Mouse (Mus musculus): ENCODE measurements at regions not wholly inside any gene's neighbourhood (a gene's known extent, or its start where the extent isn't known, plus 50 kb on each side); places are given as distances from the start of the nearest gene placed in this dataset.

DNA sequence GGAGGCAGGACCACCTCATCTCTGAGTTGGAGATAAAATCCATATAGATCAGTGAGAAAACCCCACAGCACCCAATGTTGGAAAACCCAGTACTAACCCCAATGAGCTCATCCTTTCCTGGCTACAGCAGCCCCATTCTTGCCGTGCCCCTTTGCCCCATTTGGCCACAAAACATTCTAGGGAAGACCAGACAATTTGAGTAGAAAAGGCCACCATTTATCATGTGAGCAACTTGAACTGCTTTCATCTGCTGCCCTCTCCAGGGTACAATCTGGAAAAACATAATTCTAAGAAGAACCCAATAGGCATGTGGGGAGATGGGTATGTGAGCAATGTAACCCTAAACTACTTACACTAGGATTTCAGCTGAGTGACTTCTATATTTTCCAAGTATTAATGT lies 274.7 kb downstream of the Tex13c3 start:
- no peak for ATAC-seq (ENCODE audit: low FRiP score)
- Histone ChIP-seq H3K4me2 (no peak overlapping the region), H3K27ac (ENCODE audit: low read depth, low read length) (no peak overlapping the region), H3K36me3 (ENCODE audit: control insufficient read depth, insufficient read depth, low read length) (no peaks in the 10 kb centered on the region), H3K9ac (ENCODE audit: low read length) (no peak overlapping the region), H3K4me1 (ENCODE audit: control insufficient read depth, insufficient read depth, low read length) (no peaks in the 10 kb centered on the region), H3K4me3 (ENCODE audit: low read depth, low read length) (no peak overlapping the region), H3K27me3 (ENCODE audit: control insufficient read depth, insufficient read depth, low read length) (no peaks in the 10 kb centered on the region), H3K9me3 (ENCODE audit: control insufficient read depth, low read length) (no peaks in the 10 kb centered on the region)
- DNase-seq (ENCODE audit: low spot score, missing footprints): no peak
- WGBS: 89% methylated on average over 1 of the region's 1 CpGs

- Histone ChIP-seq H3K9me3 (ENCODE audit: control insufficient read depth, low read length) (no peaks in the 10 kb centered on the region), H3K4me1 (ENCODE audit: control insufficient read depth, insufficient read depth, low read length) (no peaks in the 10 kb centered on the region), H3K27ac (ENCODE audit: low read depth, low read length) (no peak overlapping the region), H3K27me3 (ENCODE audit: control insufficient read depth, insufficient read depth, low read length) (no peaks in the 10 kb centered on the region), H3K9ac (ENCODE audit: low read length) (no peak overlapping the region), H3K4me3 (ENCODE audit: low read depth, low read length) (no peak overlapping the region), H3K4me2 (no peak overlapping the region), H3K36me3 (ENCODE audit: control insufficient read depth, insufficient read depth, low read length) (no peaks in the 10 kb centered on the region)
- DNase-seq (ENCODE audit: low spot score, missing footprints) (no peak), ATAC-seq (ENCODE audit: low FRiP score) (no peak)
- 92% methylated on average over 1 of the region's 1 CpGs for WGBS
Measured at GRCm38 (mm10) chrX:19202542-19202941, 278.6 kb downstream of the Tex13c3 start.

DNA sequence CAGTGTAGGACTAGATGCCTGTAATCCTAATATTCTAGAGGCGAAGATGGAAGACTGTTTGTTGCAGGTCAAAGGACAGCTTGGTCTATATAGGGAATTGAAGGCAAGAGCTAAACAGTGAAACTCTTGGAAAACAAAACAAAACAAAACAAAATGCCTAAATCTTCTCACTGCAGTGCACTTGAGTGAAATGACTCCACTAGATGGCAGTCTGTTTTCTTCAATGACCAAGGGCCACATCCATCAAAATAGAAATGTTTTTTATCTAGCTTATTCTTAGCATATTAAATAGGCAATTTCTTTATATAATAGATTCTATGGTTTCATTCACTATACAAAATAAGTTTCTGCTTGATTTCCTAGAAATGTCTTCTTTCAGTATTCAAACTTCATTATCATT lies 279.7 kb downstream of the Tex13c3 start:
- 86% methylated on average over 1 of the region's 1 CpGs for WGBS
- H3K27ac ChIP-seq (ENCODE audit: low read depth, low read length): no peak overlapping the region
- no peak overlapping the region for H3K4me3 ChIP-seq (ENCODE audit: low read depth, low read length)
- H3K4me2 ChIP-seq: no peak overlapping the region
- H3K4me1 ChIP-seq (ENCODE audit: control insufficient read depth, insufficient read depth, low read length): no peaks in the 10 kb centered on the region
- DNase-seq (ENCODE audit: low spot score, missing footprints): no peak
- no peaks in the 10 kb centered on the region for H3K9me3 ChIP-seq (ENCODE audit: control insufficient read depth, low read length)
- ATAC-seq (ENCODE audit: low FRiP score): no peak
- no peaks in the 10 kb centered on the region for H3K27me3 ChIP-seq (ENCODE audit: control insufficient read depth, insufficient read depth, low read length)
- no peaks in the 10 kb centered on the region for H3K36me3 ChIP-seq (ENCODE audit: control insufficient read depth, insufficient read depth, low read length)
- H3K9ac ChIP-seq (ENCODE audit: low read length): no peak overlapping the region

GRCm38 (mm10) chrX:19199531-19199930 lies 281.6 kb downstream of the Tex13c3 start:
- ATAC-seq (ENCODE audit: low FRiP score): no peak
- Histone ChIP-seq H3K4me2 (no peak overlapping the region), H3K27ac (ENCODE audit: low read depth, low read length) (no peak overlapping the region), H3K9me3 (ENCODE audit: control insufficient read depth, low read length) (no peaks in the 10 kb centered on the region), H3K4me3 (ENCODE audit: low read depth, low read length) (no peak overlapping the region), H3K9ac (ENCODE audit: low read length) (no peak overlapping the region), H3K27me3 (ENCODE audit: control insufficient read depth, insufficient read depth, low read length) (no peaks in the 10 kb centered on the region), H3K4me1 (ENCODE audit: control insufficient read depth, insufficient read depth, low read length) (no peaks in the 10 kb centered on the region), H3K36me3 (ENCODE audit: control insufficient read depth, insufficient read depth, low read length) (no peaks in the 10 kb centered on the region)
- 85% methylated on average over 3 of the region's 3 CpGs for WGBS
- DNase-seq (ENCODE audit: low spot score, missing footprints): no peak

DNA sequence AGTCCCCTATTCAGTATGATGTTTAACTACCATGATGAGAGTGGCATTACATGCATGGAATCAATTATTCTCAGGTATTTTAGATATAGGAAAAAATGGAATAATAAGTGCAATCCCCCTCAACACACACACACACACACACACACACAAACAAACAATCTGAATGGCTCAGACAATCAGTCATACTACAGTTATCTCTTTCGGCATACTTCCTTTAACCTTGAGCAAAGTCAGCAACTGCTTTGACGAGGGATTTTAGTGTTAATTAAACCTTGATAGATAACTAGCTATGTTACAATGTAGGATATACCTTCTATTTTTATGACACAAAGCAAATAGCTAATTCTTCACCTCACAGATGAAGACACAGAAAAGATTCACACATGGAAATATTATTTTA lies 312.1 kb downstream of the Tex13c3 start:
- no peak for DNase-seq (ENCODE audit: low spot score, missing footprints)
- Histone ChIP-seq H3K36me3 (ENCODE audit: control insufficient read depth, insufficient read depth, low read length) (no peaks in the 10 kb centered on the region), H3K4me1 (ENCODE audit: control insufficient read depth, insufficient read depth, low read length) (no peaks in the 10 kb centered on the region), H3K27me3 (ENCODE audit: control insufficient read depth, insufficient read depth, low read length) (no peaks in the 10 kb centered on the region), H3K9ac (ENCODE audit: low read length) (no peak overlapping the region), H3K27ac (ENCODE audit: low read depth, low read length) (no peak overlapping the region), H3K4me3 (ENCODE audit: low read depth, low read length) (no peak overlapping the region), H3K4me2 (no peak overlapping the region), H3K9me3 (ENCODE audit: control insufficient read depth, low read length) (no peaks in the 10 kb centered on the region)
- ATAC-seq (ENCODE audit: low FRiP score): no peak
- WGBS: 89% methylated on average over 2 of the region's 2 CpGs

GRCm38 (mm10) chrX:19168546-19168945 lies 312.6 kb downstream of the Tex13c3 start:
- DNase-seq (ENCODE audit: low spot score, missing footprints) (no peak), ATAC-seq (ENCODE audit: low FRiP score) (no peak)
- Histone ChIP-seq H3K27me3 (ENCODE audit: control insufficient read depth, insufficient read depth, low read length) (no peaks in the 10 kb centered on the region), H3K9me3 (ENCODE audit: control insufficient read depth, low read length) (no peaks in the 10 kb centered on the region), H3K4me1 (ENCODE audit: control insufficient read depth, insufficient read depth, low read length) (no peaks in the 10 kb centered on the region), H3K36me3 (ENCODE audit: control insufficient read depth, insufficient read depth, low read length) (no peaks in the 10 kb centered on the region), H3K9ac (ENCODE audit: low read length) (no peak overlapping the region), H3K4me2 (no peak overlapping the region), H3K4me3 (ENCODE audit: low read depth, low read length) (no peak overlapping the region), H3K27ac (ENCODE audit: low read depth, low read length) (no peak overlapping the region)
- WGBS: 89% methylated on average over 5 of the region's 5 CpGs

- DNase-seq (ENCODE audit: low spot score, missing footprints) (no peak), ATAC-seq (ENCODE audit: low FRiP score) (no peak)
- Histone ChIP-seq H3K27me3 (ENCODE audit: control insufficient read depth, insufficient read depth, low read length) (no peaks in the 10 kb centered on the region), H3K4me1 (ENCODE audit: control insufficient read depth, insufficient read depth, low read length) (no peaks in the 10 kb centered on the region), H3K36me3 (ENCODE audit: control insufficient read depth, insufficient read depth, low read length) (no peaks in the 10 kb centered on the region), H3K4me3 (ENCODE audit: low read depth, low read length) (no peak overlapping the region), H3K4me2 (no peak overlapping the region), H3K9ac (ENCODE audit: low read length) (no peak overlapping the region), H3K27ac (ENCODE audit: low read depth, low read length) (no peak overlapping the region), H3K9me3 (ENCODE audit: control insufficient read depth, low read length) (no peaks in the 10 kb centered on the region)
- WGBS: 94% methylated on average over 1 of the region's 1 CpGs
Measured at GRCm38 (mm10) chrX:19168111-19168510, 313.0 kb downstream of the Tex13c3 start.

GRCm38 (mm10) chrX:19167121-19167853 lies 313.8 kb downstream of the Tex13c3 start:
- Histone ChIP-seq H3K27ac (ENCODE audit: low read depth, low read length) (no peak overlapping the region), H3K4me3 (ENCODE audit: low read depth, low read length) (no peak overlapping the region), H3K9me3 (ENCODE audit: control insufficient read depth, low read length) (no peaks in the 10 kb centered on the region), H3K27me3 (ENCODE audit: control insufficient read depth, insufficient read depth, low read length) (no peaks in the 10 kb centered on the region), H3K4me2 (no peak overlapping the region), H3K4me1 (ENCODE audit: control insufficient read depth, insufficient read depth, low read length) (no peaks in the 10 kb centered on the region), H3K9ac (ENCODE audit: low read length) (no peak overlapping the region), H3K36me3 (ENCODE audit: control insufficient read depth, insufficient read depth, low read length) (no peaks in the 10 kb centered on the region)
- WGBS: 69% methylated on average over 12 of the region's 12 CpGs
- ATAC-seq (ENCODE audit: low FRiP score) (peak; percentile 58), DNase-seq (ENCODE audit: low spot score, missing footprints) (no peak)

GRCm38 (mm10) chrX:19165891-19166644 lies 315.1 kb downstream of the Tex13c3 start:
- no peak for ATAC-seq (ENCODE audit: low FRiP score)
- DNase-seq (ENCODE audit: low spot score, missing footprints): no peak
- no peak overlapping the region for H3K4me2 ChIP-seq

More at GRCm38 (mm10) chrX:19165891-19166644, 315.1 kb downstream of the Tex13c3 start:
- no peaks in the 10 kb centered on the region for H3K36me3 ChIP-seq (ENCODE audit: control insufficient read depth, insufficient read depth, low read length)
- H3K4me1 ChIP-seq (ENCODE audit: control insufficient read depth, insufficient read depth, low read length): no peaks in the 10 kb centered on the region
- H3K9ac ChIP-seq (ENCODE audit: low read length): no peak overlapping the region
- no peak overlapping the region for H3K27ac ChIP-seq (ENCODE audit: low read depth, low read length)
- 80% methylated on average over 5 of the region's 5 CpGs for WGBS
- no peaks in the 10 kb centered on the region for H3K9me3 ChIP-seq (ENCODE audit: control insufficient read depth, low read length)
- no peaks in the 10 kb centered on the region for H3K27me3 ChIP-seq (ENCODE audit: control insufficient read depth, insufficient read depth, low read length)
- H3K4me3 ChIP-seq (ENCODE audit: low read depth, low read length): no peak overlapping the region

Data from midbrain, embryonic 11.5 days (tissue).